Mouse (Mus musculus) megakaryocyte-erythroid progenitor cell, adult 5 weeks (primary cell): ENCODE results near the gene Nckipsd. TPM values are rescaled to one million over a fixed set of nuclear protein-coding genes. Genes with fewer than 3 reads are reported as not detected.

Experiments used
- polyA plus RNA-seq: library from polyadenylated mRNA; stranded (reverse); fragments of >175 nt; gene quantifications from 2 replicates; pipeline ENCODE4 v1.2.3, GENCODE M21; 2012

Gene Nckipsd
- polyA plus RNA-seq = 13.0 and 23.5 TPM in 2 replicates

DNA sequence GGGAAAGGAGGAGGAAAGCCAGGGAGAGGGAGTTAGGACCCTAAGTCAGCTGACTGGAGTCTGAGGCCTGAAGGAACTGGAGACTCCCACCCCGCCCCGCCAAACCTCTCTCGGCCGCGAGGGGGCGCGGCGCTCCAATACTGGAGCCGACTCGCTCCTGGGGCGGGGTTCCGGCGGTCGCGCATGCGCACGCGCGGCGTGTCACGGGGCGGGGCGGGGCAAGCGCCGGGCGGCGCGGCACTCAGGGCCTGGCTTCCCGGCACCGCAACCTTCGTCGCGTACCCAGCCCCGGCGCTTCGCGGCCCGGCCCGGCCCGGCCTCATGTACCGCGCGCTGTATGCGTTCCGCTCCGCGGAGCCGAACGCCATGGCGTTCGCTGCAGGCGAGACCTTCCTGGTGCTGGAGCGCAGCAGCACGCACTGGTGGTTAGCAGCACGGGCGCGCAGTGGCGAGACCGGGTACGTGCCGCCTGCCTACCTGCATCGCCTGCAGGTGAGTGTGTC is at the start of gene Nckipsd:
Gene Nckipsd (plus strand): TSS at position 206 of the 503 bp plus-strand sequence.

DNA sequence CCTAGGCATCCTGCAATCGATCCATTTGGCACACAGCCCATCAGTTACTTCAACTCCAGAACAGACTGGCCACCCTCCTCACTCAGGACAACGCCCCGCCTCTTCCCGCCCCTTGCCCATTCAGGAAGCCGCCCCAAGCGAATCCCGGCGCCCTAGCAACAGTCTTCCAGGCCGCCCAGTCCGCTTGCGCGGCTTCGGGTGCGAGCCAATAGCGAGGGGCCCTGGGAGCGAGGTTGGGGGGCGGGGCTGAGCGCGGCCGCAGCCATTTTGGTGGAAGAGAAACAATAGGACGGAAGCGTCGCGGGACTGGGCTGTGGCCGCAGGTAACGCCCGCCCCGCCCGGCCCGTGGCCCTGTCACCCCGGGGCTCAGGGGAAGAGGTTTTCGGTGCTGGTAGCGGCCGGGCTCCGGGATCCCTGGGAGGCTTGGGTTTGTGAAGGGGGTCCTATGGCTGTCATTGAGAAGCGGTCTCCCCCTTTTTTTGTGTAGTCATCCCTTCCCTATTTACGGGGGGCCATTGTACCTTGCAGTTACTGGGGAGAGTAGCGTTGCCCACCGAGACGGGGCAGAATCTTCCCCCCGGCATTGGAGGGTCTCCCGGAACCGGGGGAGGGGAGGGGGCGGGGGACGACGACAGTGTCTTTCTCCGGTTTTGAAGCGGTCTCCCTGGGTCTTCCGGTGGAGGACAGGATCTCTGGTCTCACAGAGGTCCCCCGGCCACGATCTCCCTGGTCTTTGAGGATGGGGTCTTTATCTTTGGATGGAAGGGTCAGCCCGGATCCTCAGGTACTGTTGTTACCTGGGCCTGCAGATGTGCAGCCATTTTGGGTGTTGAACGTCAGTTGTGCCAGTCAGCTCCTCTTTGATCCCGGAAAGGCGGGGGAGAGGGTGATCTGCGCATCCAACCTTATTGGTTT is 24.4 kb upstream of the Nckipsd start, which contains the start of gene Ip6k2:
Gene Ip6k2 (plus strand): TSS at position 249 of the 916 bp plus-strand sequence.

DNA sequence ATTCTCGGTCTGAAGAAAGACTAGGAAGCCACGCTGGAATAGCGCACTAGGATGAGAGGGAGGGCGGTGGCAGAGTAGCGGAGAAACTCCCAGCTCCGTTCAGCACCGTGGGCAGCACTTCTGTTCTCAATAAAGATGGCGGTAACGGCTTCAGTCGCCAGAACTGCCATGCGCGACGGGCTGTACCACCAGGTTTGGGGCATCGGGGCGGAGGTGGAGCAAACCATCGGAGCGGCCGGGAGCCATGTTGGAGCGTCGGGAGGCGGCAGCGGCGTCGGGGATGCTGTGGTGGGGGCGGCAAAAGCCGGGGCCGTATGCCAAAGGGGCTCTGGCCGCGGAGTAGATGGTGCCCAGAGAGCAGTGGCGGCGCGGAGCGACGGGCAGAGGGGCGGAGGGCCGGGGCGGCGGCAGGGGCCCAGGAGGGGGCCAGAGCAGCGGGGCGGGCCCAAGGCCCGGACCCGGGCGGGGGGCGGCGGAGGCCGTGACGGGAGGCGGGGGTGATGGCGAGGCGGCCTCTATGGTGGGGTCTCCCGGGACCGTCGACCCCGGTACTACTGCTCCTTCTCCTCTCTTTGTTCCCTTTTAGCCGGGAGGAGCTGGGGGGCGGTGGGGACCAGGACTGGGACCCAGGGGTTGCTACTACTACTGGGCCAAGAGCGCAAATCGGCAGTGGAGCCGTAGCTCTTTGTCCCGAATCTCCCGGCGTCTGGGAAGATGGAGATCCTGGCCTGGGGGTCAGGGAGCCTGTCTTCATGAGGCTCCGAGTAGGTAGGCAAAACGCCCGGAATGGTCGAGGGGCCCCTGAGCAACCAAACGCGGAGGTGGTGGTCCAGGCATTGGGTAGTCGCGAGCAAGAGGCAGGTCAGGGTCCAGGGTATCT is 17.9 kb downstream of the Nckipsd start, which contains the start of gene Celsr3:
Gene Celsr3 (plus strand): TSS at position 501 of the 880 bp plus-strand sequence.

DNA sequence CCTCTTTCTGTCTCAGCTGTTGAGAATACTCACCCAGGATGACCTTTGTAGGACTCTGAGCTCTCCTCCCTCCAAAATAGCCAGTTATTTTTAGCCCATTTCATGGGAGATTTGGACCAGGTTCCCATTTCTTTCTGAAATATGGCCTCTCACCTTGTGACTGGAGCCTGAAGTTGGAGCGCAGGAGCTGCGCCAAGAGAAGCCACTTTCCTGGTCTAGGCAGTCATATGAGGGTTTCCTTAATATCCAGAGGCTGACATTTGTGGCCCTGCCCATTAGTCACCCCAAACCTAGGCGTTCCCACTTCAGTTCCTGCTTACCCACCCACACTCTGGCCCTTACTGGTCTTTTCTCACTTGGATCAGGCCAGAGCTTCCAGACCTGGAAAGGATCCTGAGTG is 44.8 kb downstream of the Nckipsd start, which contains the start of gene Slc26a6:
Gene Slc26a6 (plus strand): TSS at position 308 of the 400 bp plus-strand sequence.

Other genes with a start within 250 kb of the Nckipsd start
- 127 and 152 TPM in 2 replicates for gene Impdh2, start 248.1 kb upstream of the Nckipsd start, polyA plus RNA-seq
- gene Ndufaf3, start 240.9 kb upstream of the Nckipsd start, polyA plus RNA-seq = 12.2 and 15.7 TPM in 2 replicates
- 121 and 172 TPM in 2 replicates for gene Dalrd3, start 238.5 kb upstream of the Nckipsd start, polyA plus RNA-seq
- gene Wdr6, start 229.6 kb upstream of the Nckipsd start, polyA plus RNA-seq = 10.9 and 13.4 TPM in 2 replicates
- gene P4htm, start 210.7 kb upstream of the Nckipsd start, polyA plus RNA-seq = 3.3 and 5.9 TPM in 2 replicates
- 112 and 130 TPM in 2 replicates for gene Arih2, start 159.0 kb upstream of the Nckipsd start, polyA plus RNA-seq
- gene Slc25a20, start 146.3 kb upstream of the Nckipsd start, polyA plus RNA-seq = 10.8 and 12.1 TPM in 2 replicates
- gene Prkar2a, start 119.1 kb upstream of the Nckipsd start, polyA plus RNA-seq = 9.0 and 9.9 TPM in 2 replicates
- gene Ip6k2, start 24.6 kb upstream of the Nckipsd start, polyA plus RNA-seq = 34.6 and 44.4 TPM in 2 replicates
- 7.8 and 12.7 TPM in 2 replicates for gene Celsr3, start 18.0 kb downstream of the Nckipsd start, polyA plus RNA-seq
- 6.9 and 8.8 TPM in 2 replicates for gene Slc26a6, start 44.9 kb downstream of the Nckipsd start, polyA plus RNA-seq
- gene Tmem89, start 106.3 kb downstream of the Nckipsd start, polyA plus RNA-seq = 0.10 TPM in 1 of 2 replicates, not detected in the other
- 398 and 417 TPM in 2 replicates for gene Uqcrc1, start 128.3 kb downstream of the Nckipsd start, polyA plus RNA-seq
- gene Col7a1, start 145.2 kb downstream of the Nckipsd start, polyA plus RNA-seq = 1.2 and 1.3 TPM in 2 replicates
- not detected in 2 replicates for gene Ucn2, start 177.6 kb downstream of the Nckipsd start, polyA plus RNA-seq
- gene Pfkfb4, start 183.4 kb downstream of the Nckipsd start, polyA plus RNA-seq = 2.8 and 4.1 TPM in 2 replicates
- 417 and 542 TPM in 2 replicates for gene Shisa5, start 230.2 kb downstream of the Nckipsd start, polyA plus RNA-seq